Mouse (Mus musculus): ENCODE data around the gene Atg10. TPM values are rescaled to one million over a fixed set of nuclear protein-coding genes. Genes with fewer than 3 reads are reported as not detected.

The Atg10 gene
- total RNA-seq, 2 experiments from 2014 or later: 24.1 to 25.1 TPM

- intact Hi-C loops (cut with DNase I): no loop called here
- no peak for DNase-seq (ENCODE audit: low spot score)
Observed at GRCm38 (mm10) chr13:91179174-91179899, 44.4 kb downstream of the Atg10 start.

GRCm38 (mm10) chr13:91178428-91179160 is 45.2 kb downstream of the Atg10 start:
- intact Hi-C loops (cut with DNase I): no loop called here
- no peak for DNase-seq (ENCODE audit: low spot score)

- intact Hi-C loops (cut with DNase I): no loop called here
- DNase-seq (ENCODE audit: low spot score): no peak
Observed at GRCm38 (mm10) chr13:91175347-91175746, 48.4 kb downstream of the Atg10 start.

- intact Hi-C loops (cut with DNase I): no loop called here
Observed at GRCm38 (mm10) chr13:91171766-91172491, 51.8 kb downstream of the Atg10 start.

GRCm38 (mm10) chr13:91171205-91171604 is 52.6 kb downstream of the Atg10 start:
- DNase-seq (ENCODE audit: low spot score): no peak
- intact Hi-C loops (cut with DNase I): no loop called here

More at GRCm38 (mm10) chr13:91171766-91172491, 51.8 kb downstream of the Atg10 start:
- DNase-seq (ENCODE audit: low spot score): no peak

GRCm38 (mm10) chr13:91169529-91170319 is 54.0 kb downstream of the Atg10 start:
- intact Hi-C loops (cut with DNase I): no loop called here
- DNase-seq (ENCODE audit: low spot score): no peak

- no peak for DNase-seq (ENCODE audit: low spot score)
- intact Hi-C loops (cut with DNase I): no loop called here
Observed at GRCm38 (mm10) chr13:91168486-91168885, 55.3 kb downstream of the Atg10 start.

- intact Hi-C loops (cut with DNase I): no loop called here
- DNase-seq (ENCODE audit: low spot score): no peak
Observed at GRCm38 (mm10) chr13:91167561-91167960, 56.2 kb downstream of the Atg10 start.

GRCm38 (mm10) chr13:91166286-91166685 is 57.5 kb downstream of the Atg10 start:
- intact Hi-C loops (cut with DNase I): no loop called here
- DNase-seq (ENCODE audit: low spot score): no peak

- no peak for DNase-seq (ENCODE audit: low spot score)
- intact Hi-C loops (cut with DNase I): no loop called here
Observed at GRCm38 (mm10) chr13:91165200-91165599, 58.6 kb downstream of the Atg10 start.

- DNase-seq (ENCODE audit: low spot score): no peak
- intact Hi-C loops (cut with DNase I): no loop called here
Observed at GRCm38 (mm10) chr13:91163292-91163691, 60.5 kb downstream of the Atg10 start.

GRCm38 (mm10) chr13:91162452-91162851 is 61.3 kb downstream of the Atg10 start:
- intact Hi-C loops (cut with DNase I): no loop called here
- DNase-seq (ENCODE audit: low spot score): no peak

- no peak for DNase-seq (ENCODE audit: low spot score)
- intact Hi-C loops (cut with DNase I): no loop called here
Observed at GRCm38 (mm10) chr13:91160616-91161015, 63.2 kb downstream of the Atg10 start.

- no peak for DNase-seq (ENCODE audit: low spot score)
- intact Hi-C loops (cut with DNase I): no loop called here
Observed at GRCm38 (mm10) chr13:91159881-91160280, 63.9 kb downstream of the Atg10 start.

GRCm38 (mm10) chr13:91157941-91158340 is 65.8 kb downstream of the Atg10 start:
- DNase-seq (ENCODE audit: low spot score): no peak
- intact Hi-C loops (cut with DNase I): no loop called here

GRCm38 (mm10) chr13:91157429-91157828 is 66.3 kb downstream of the Atg10 start:
- intact Hi-C loops (cut with DNase I): no loop called here
- no peak for DNase-seq (ENCODE audit: low spot score)

GRCm38 (mm10) chr13:91156949-91157348 is 66.8 kb downstream of the Atg10 start:
- intact Hi-C loops (cut with DNase I): no loop called here
- DNase-seq (ENCODE audit: low spot score): no peak

- intact Hi-C loops (cut with DNase I): no loop called here
- no peak for DNase-seq (ENCODE audit: low spot score)
Observed at GRCm38 (mm10) chr13:91156308-91156707, 67.5 kb downstream of the Atg10 start.

- intact Hi-C loops (cut with DNase I): no loop called here
- no peak for DNase-seq (ENCODE audit: low spot score)
Observed at GRCm38 (mm10) chr13:91155429-91156207, 68.2 kb downstream of the Atg10 start.

All from heart, postnatal 25 days (tissue).